Mouse (Mus musculus) intestine, postnatal 0 days (tissue): ENCODE measurements around the gene Itga8. TPM values are rescaled to one million over a fixed set of nuclear protein-coding genes. Genes with fewer than 3 reads are reported as not detected.

ENCODE experiments used
- ATAC-seq: fragments of 200-750 bp; cut with Nextera tagmentation; 2 replicates; pipeline ENCODE4 v1.8.0; 2017; ENCODE audit warnings: mild to moderate bottlenecking, moderate TSS enrichment, moderate library complexity
- H3K27ac ChIP-seq: fragments of 300-500 bp; sonication (generic); 2 replicates; pipeline ENCODE4 v1.5.1; 2014; ENCODE audit warnings: mild to moderate bottlenecking, low read depth, low read length, moderate library complexity
- H3K27me3 ChIP-seq: fragments of 300-500 bp; sonication (generic); replicated peaks from 2 replicates; pipeline ENCODE4 v1.6.1; 2014; ENCODE audit warnings: low read length, mixed read lengths; ENCODE audit not compliant: control insufficient read depth, insufficient read depth
- H3K36me3 ChIP-seq: fragments of 300-500 bp; sonication (generic); 2 replicates; pipeline ENCODE4 v1.6.1; 2014; ENCODE audit warnings: mild to moderate bottlenecking, moderate library complexity; ENCODE audit not compliant: control insufficient read depth, insufficient read depth
- H3K4me1 ChIP-seq: fragments of 300-500 bp; sonication (generic); replicated peaks from 2 replicates; pipeline ENCODE4 v1.6.1; 2014; ENCODE audit warnings: antibody characterized with exemption, low read length, mixed read lengths; ENCODE audit not compliant: control insufficient read depth, insufficient read depth
- H3K4me2 ChIP-seq: fragments of 300-500 bp; sonication (generic); replicated peaks from 2 replicates; pipeline ENCODE4 v1.6.1; 2014; ENCODE audit warnings: low read depth, mild to moderate bottlenecking, moderate library complexity
- H3K4me3 ChIP-seq: fragments of 300-500 bp; sonication (generic); 2 replicates; pipeline ENCODE4 v1.5.1; 2014; ENCODE audit warnings: low read depth, low read length
- H3K9ac ChIP-seq: fragments of 300-500 bp; sonication (generic); 2 replicates; pipeline ENCODE4 v1.6.1; 2014; ENCODE audit warnings: mild to moderate bottlenecking, low read depth, low read length
- H3K9me3 ChIP-seq: fragments of 300-500 bp; sonication (generic); 2 replicates; pipeline ENCODE4 v1.6.1; 2016; ENCODE audit warnings: mixed run types; ENCODE audit not compliant: control insufficient read depth
- CTCF ChIP-seq: sonication (generic); IDR thresholded peaks from 2 replicates; pipeline ENCODE4 v1.5.1; 2016; ENCODE audit warnings: low read depth, mild to moderate bottlenecking, control low read depth, antibody characterized with exemption, moderate library complexity
- WGBS: fragments of 180-500 bp; shearing (Covaris S2); extraction: QIAGEN DNeasy Blood & Tissue Kit; methylation state at CpG from one replicate; pipeline ENCODE4 v1.1.7; 2014; 5-methylcytosine and 5-hydroxymethylcytosine counted together
- polyA plus RNA-seq: library from polyadenylated mRNA; unstranded; fragments of >200 nt; fragmentation: Nextera tagmentation; extraction: Ambion mirVana; gene quantifications from 2 replicates; pipeline ENCODE4 v1.2.1, GENCODE M21; 2015

Gene Itga8
- polyA plus RNA-seq, 1 experiment from 2014 or later, result 5.2 TPM

GRCm38 (mm10) chr2:12318036-12318435, 16.3 kb upstream of the Itga8 start:
- WGBS, result 77% methylated on average over 4 of the region's 4 CpGs
- no peak for TF ChIP-seq CTCF
- Histone ChIP-seq H3K9ac (no peak overlapping the region), H3K27ac (no peak overlapping the region), H3K4me3 (no peak overlapping the region), H3K4me2 (no peak overlapping the region), H3K27me3 (no peaks in the 10 kb centered on the region), H3K9me3 (no peaks in the 10 kb centered on the region), H3K4me1 (no peaks in the 10 kb centered on the region), H3K36me3 (no peaks in the 10 kb centered on the region)
- ATAC-seq, result no peak

- no peak for TF ChIP-seq CTCF
- Histone ChIP-seq H3K36me3 (no peaks in the 10 kb centered on the region), H3K4me2 (no peak overlapping the region), H3K9ac (no peak overlapping the region), H3K27ac (no peak overlapping the region), H3K9me3 (no peaks in the 10 kb centered on the region), H3K4me1 (no peaks in the 10 kb centered on the region), H3K4me3 (no peak overlapping the region), H3K27me3 (no peaks in the 10 kb centered on the region)
- 71% methylated on average over 5 of the region's 5 CpGs for WGBS
- no peak for ATAC-seq
Measured at GRCm38 (mm10) chr2:12317343-12317742, 15.6 kb upstream of the Itga8 start.

- H3K27me3 ChIP-seq, result no peaks in the 10 kb centered on the region
- no peaks in the 10 kb centered on the region for H3K4me1 ChIP-seq
- 46% methylated on average over 7 of the region's 7 CpGs for WGBS
- H3K36me3 ChIP-seq, result no peaks in the 10 kb centered on the region
- no peak overlapping the region for H3K9ac ChIP-seq
- no peak for ATAC-seq
- no peak overlapping the region for H3K4me2 ChIP-seq
- no peak for TF ChIP-seq CTCF
- H3K27ac ChIP-seq, result no peak overlapping the region
- no peaks in the 10 kb centered on the region for H3K9me3 ChIP-seq
- H3K4me3 ChIP-seq, result no peak overlapping the region
Measured at GRCm38 (mm10) chr2:12316361-12316760, 14.6 kb upstream of the Itga8 start.

GRCm38 (mm10) chr2:12314028-12314427, 12.3 kb upstream of the Itga8 start:
- WGBS, result 66% methylated on average over 6 of the region's 6 CpGs
- ATAC-seq, result no peak
- H3K4me1 ChIP-seq, result no peaks in the 10 kb centered on the region

GRCm38 (mm10) chr2:12308466-12308865, 6.7 kb upstream of the Itga8 start:
- Histone ChIP-seq H3K36me3 (no peaks in the 10 kb centered on the region), H3K9ac (no peak overlapping the region), H3K4me1 (no peaks in the 10 kb centered on the region), H3K27ac (no peak overlapping the region), H3K9me3 (no peaks in the 10 kb centered on the region), H3K27me3 (0 out of 2 replicates have a peak, but pooled peaks cover 3% of the 10 kb centered on the region), H3K4me2 (no peak overlapping the region), H3K4me3 (no peak overlapping the region)
- TF ChIP-seq CTCF, result peak; percentile 46
- no peak for ATAC-seq

More at GRCm38 (mm10) chr2:12314028-12314427, 12.3 kb upstream of the Itga8 start:
- Histone ChIP-seq H3K9ac (no peak overlapping the region), H3K9me3 (no peaks in the 10 kb centered on the region), H3K27me3 (no peaks in the 10 kb centered on the region), H3K4me2 (no peak overlapping the region), H3K36me3 (no peaks in the 10 kb centered on the region), H3K4me3 (no peak overlapping the region), H3K27ac (no peak overlapping the region)
- no peak; the same call in 1 of the 2 replicates for TF ChIP-seq CTCF

- Histone ChIP-seq H3K4me2 (no peak overlapping the region), H3K27ac (no peak overlapping the region), H3K9me3 (no peaks in the 10 kb centered on the region), H3K36me3 (no peaks in the 10 kb centered on the region), H3K4me1 (no peaks in the 10 kb centered on the region), H3K27me3 (peaks cover 3% of the 10 kb centered on the region; the same call in 1 of the 2 replicates), H3K9ac (no peak overlapping the region), H3K4me3 (no peak overlapping the region)
- no peak for ATAC-seq
- no peak for TF ChIP-seq CTCF
Measured at GRCm38 (mm10) chr2:12307311-12307710, 5.6 kb upstream of the Itga8 start.
